Mouse (Mus musculus) liver, embryonic 14.5 days (tissue): Measurements from ENCODE around the gene Trex2.

Experiments
- CTCF ChIP-seq: IDR thresholded peaks from 2 replicates; pipeline ENCODE4 v1.5.1; 2016; ENCODE audit warnings: antibody characterized with exemption, low read depth, control low read depth
- EP300 ChIP-seq: IDR thresholded peaks from 2 replicates; pipeline ENCODE4 v1.6.1; 2016; ENCODE audit warnings: antibody characterized with exemption, low read depth

DNA sequence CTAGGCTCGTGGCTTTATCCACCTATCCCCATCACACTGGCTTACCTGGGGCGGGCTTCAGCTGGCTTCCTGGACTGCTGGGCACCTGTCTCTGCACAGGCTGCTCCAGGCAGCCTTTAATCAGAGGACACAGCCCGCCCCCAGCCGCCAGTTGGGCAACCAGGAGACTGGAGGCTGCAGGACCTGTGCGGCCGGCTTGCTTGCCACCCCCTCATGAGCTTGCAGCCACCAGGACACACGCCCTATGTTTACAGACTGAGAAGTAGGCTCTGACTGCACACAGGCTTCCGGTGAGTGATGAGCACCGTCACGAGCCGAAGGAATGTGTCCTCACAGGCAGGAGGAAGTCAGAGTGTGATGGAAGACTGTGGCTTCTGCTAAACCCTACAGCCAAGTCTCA, at the start of gene Trex2:
- TF ChIP-seq CTCF (no peak), EP300 (no peak)
